Mouse (Mus musculus) testis, adult 2 months (tissue): ENCODE data around the gene Pawr.

Source experiments
- CTCF ChIP-seq: fragments of 200-500 bp; IDR thresholded peaks from 2 replicates; pipeline ENCODE4 v1.5.1; 2012; ENCODE audit warnings: low read depth, mild to moderate bottlenecking, inconsistent platforms, low read length, moderate library complexity; ENCODE audit not compliant: control insufficient read depth, insufficient read depth, insufficient replicate concordance
- POLR2A ChIP-seq: fragments of 200-500 bp; IDR thresholded peaks from 2 replicates; pipeline ENCODE4 v1.6.1; 2012; ENCODE audit warnings: low read depth, mild to moderate bottlenecking, inconsistent platforms, low read length, moderate library complexity; ENCODE audit not compliant: control insufficient read depth

- TF ChIP-seq CTCF = no peak
- TF ChIP-seq POLR2A = no peak
Observed at GRCm38 (mm10) chr10:108292651-108293050, 39.3 kb upstream of the Pawr start.
